Mouse (Mus musculus): ENCODE data around the gene Dbr1.
A peak's percentile ranks its signal among the peaks of the same experiment; 100 is the strongest.

Dbr1 gene

GRCm38 (mm10) chr9:99620196-99620595 lies 44.6 kb downstream of the Dbr1 start:
- DNase-seq (ENCODE audit: low spot score in 2 of 2), result no peak

- DNase-seq (ENCODE audit: low spot score in 2 of 2), result no peak
Measured at GRCm38 (mm10) chr9:99622034-99622433, 46.4 kb downstream of the Dbr1 start.

- no peak for DNase-seq (ENCODE audit: low spot score in 2 of 2)
Measured at GRCm38 (mm10) chr9:99622966-99623365, 47.4 kb downstream of the Dbr1 start.

- DNase-seq (ENCODE audit: low spot score in 2 of 2), result peak in 1 of 2 experiments; percentile 29
Measured at GRCm38 (mm10) chr9:99624117-99624516, 48.5 kb downstream of the Dbr1 start.

GRCm38 (mm10) chr9:99628581-99628980 lies 53.0 kb downstream of the Dbr1 start:
- no peak for DNase-seq (ENCODE audit: low spot score in 2 of 2)

GRCm38 (mm10) chr9:99629281-99630011 lies 53.8 kb downstream of the Dbr1 start, which contains the start of gene Dzip1l:
TSS of gene Dzip1l (plus strand) at chr9:99629496.
- peak; percentile 77 to 82 for DNase-seq (ENCODE audit: low spot score in 2 of 2)

GRCm38 (mm10) chr9:99630071-99630470 lies 54.5 kb downstream of the Dbr1 start:
- no peak for DNase-seq (ENCODE audit: low spot score in 2 of 2)

GRCm38 (mm10) chr9:99630528-99631125 lies 55.0 kb downstream of the Dbr1 start:
- no peak for DNase-seq (ENCODE audit: low spot score in 2 of 2)

- no peak for DNase-seq (ENCODE audit: low spot score in 2 of 2)
Measured at GRCm38 (mm10) chr9:99631781-99632180, 56.2 kb downstream of the Dbr1 start.

- peak in 1 of 2 experiments; percentile 27 for DNase-seq (ENCODE audit: low spot score in 2 of 2)
Measured at GRCm38 (mm10) chr9:99632264-99632663, 56.7 kb downstream of the Dbr1 start.
